ENCODE assay signal across 13 mouse cellular contexts in the genomic region with DNA sequence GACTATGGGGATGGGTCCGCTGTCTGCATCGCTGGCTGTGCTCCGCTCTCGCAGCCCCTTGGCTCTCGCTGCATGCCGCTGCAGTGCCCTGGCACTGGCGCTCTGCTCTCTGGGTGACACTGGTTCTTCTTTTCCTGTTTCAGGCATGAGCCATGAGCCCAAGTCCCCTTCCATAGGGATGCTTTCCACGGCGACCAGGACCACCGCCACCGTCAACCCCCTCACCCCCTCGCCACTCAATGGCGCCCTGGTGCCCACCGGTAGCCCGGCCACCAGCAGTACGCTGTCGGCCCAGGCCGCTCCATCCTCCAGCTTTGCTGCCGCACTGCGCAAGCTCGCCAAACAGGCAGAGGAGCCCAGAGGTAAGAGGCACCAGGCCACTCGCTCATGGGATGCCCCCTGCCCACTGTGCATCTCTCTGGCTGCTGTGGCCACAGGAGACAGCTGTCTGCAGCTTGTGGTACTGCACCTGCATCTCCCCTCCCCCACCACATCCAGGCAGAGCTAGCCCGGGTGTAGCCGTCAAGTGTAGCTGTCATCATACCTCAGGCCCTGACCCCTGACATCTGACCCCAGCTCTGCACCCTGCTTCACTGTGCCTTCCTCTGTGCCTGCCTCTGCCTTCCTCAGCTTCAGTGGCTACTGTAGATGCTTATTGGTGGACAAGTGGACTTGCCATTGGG. TPM values are rescaled to one million over a fixed set of nuclear protein-coding genes. Genes with fewer than 3 reads are reported as not detected.
DNase-seq lines count a peak whose midpoint lies in the region; ATAC-seq and TF ChIP-seq lines count a peak whose summit lies in the region.
"Had no signal": no experiment of that assay in that cellular context is flagged by ENCODE, and none has a peak within 500 bp of the region (broad histone marks: within the 10 kb centered on the region; RNA-seq: fewer than 3 reads in every experiment).

No protein-coding gene starts in this region.

- TF ChIP-seq CTCF in layer of hippocampus, adult 2 months (conservative IDR thresholded peaks at IDR 0.05): 0 out of 2 replicates have a peak, but pooled peaks have one; percentile 11
- TF ChIP-seq CTCF in bone marrow, adult 2 months (IDR thresholded peaks at IDR 0.05; ENCODE audit: control insufficient read depth, insufficient read depth, low read length): 0 out of 2 replicates have a peak, but pooled peaks have one; percentile 13
- TF ChIP-seq CTCF in stomach, postnatal 0 days (IDR thresholded peaks at IDR 0.05; ENCODE audit: low read depth): 0 out of 2 replicates have a peak, but pooled peaks have one; percentile 16

- H3K27ac ChIP-seq in forebrain, embryonic 12.5 days: peak overlapping the region; percentile 59; the same call in 1 of the 2 replicates
- H3K27ac ChIP-seq in forebrain, embryonic 16.5 days (ENCODE audit: low read length): no peak overlapping the region
- peak overlapping the region; percentile 97 for H3K27ac ChIP-seq in layer of hippocampus, adult 2 months
- no peak overlapping the region for H3K27ac ChIP-seq in bone marrow, adult 2 months (ENCODE audit: control insufficient read depth, insufficient read depth, low read depth, low read length, poor library complexity)
- no peak overlapping the region for H3K27ac ChIP-seq in stomach, postnatal 0 days (replicated peaks)
- H3K27ac ChIP-seq: embryonic facial prominence, embryonic 13.5 days had no signal

- no peak for DNase-seq in layer of hippocampus, adult 2 months (ENCODE audit: low spot score in 2 of 2)
- no peak for DNase-seq in layer of hippocampus, adult 11-12 months (ENCODE audit: low spot score)
- DNase-seq in stomach, postnatal 0 days (ENCODE audit: low spot score): no peak
- DNase-seq in frontal cortex, postnatal 36 days (ENCODE audit: low spot score in 2 of 2): no peak
- DNase-seq in ovary, postnatal 36 days (ENCODE audit: low spot score): no peak
- DNase-seq: adrenal gland, postnatal 36 days; cerebellum, adult 8-10 months; kidney, postnatal 10 days; lung, postnatal 36 days had no signal

- TF ChIP-seq POLR2A in bone marrow, adult 2 months (IDR thresholded peaks at IDR 0.05; ENCODE audit: borderline replicate concordance, control insufficient read depth, low read depth, low read length): no peak

- 93% methylated on average over 24 of the region's 24 CpGs for WGBS in forebrain, embryonic 12.5 days
- 85% methylated on average over 24 of the region's 24 CpGs for WGBS in forebrain, embryonic 16.5 days
- 90% methylated on average over 24 of the region's 24 CpGs for WGBS in bone marrow, adult 2 months
- WGBS in stomach, postnatal 0 days: 88% methylated on average over 23 of the region's 24 CpGs

- peaks cover 100% of the 10 kb centered on the region for H3K4me1 ChIP-seq in forebrain, embryonic 12.5 days
- H3K4me1 ChIP-seq in forebrain, embryonic 16.5 days (replicated peaks; ENCODE audit: control insufficient read depth, insufficient read depth, low read length): peaks cover 88% of the 10 kb centered on the region
- peaks cover 2% of the 10 kb centered on the region; the same call in 1 of the 2 replicates for H3K4me1 ChIP-seq in bone marrow, adult 2 months (ENCODE audit: control insufficient read depth, insufficient read depth, low read length)
- no peaks in the 10 kb centered on the region; the same call in 1 of the 2 replicates for H3K4me1 ChIP-seq in stomach, postnatal 0 days (replicated peaks; ENCODE audit: control insufficient read depth, insufficient read depth)

- 0 out of 2 replicates have a peak overlapping the region, but pooled peaks have one; percentile 4 for H3K9ac ChIP-seq in forebrain, embryonic 12.5 days
- H3K9ac ChIP-seq in forebrain, embryonic 16.5 days (replicated peaks; ENCODE audit: low read depth, low read length): no peak overlapping the region
- no peak overlapping the region for H3K9ac ChIP-seq in stomach, postnatal 0 days (ENCODE audit: low read length)
- H3K9ac ChIP-seq: embryonic facial prominence, embryonic 13.5 days had no signal

- 0 out of 2 replicates have a peak, but pooled peaks cover 3% of the 10 kb centered on the region for H3K27me3 ChIP-seq in forebrain, embryonic 12.5 days
- H3K27me3 ChIP-seq in forebrain, embryonic 16.5 days (replicated peaks; ENCODE audit: control insufficient read depth, insufficient read depth, low read length): no peaks in the 10 kb centered on the region
- no peaks in the 10 kb centered on the region for H3K27me3 ChIP-seq in stomach, postnatal 0 days (ENCODE audit: control insufficient read depth, insufficient read depth, low read length)
- H3K27me3 ChIP-seq: embryonic facial prominence, embryonic 13.5 days had no signal

- no peaks in the 10 kb centered on the region for H3K9me3 ChIP-seq in forebrain, embryonic 12.5 days
- H3K9me3 ChIP-seq in forebrain, embryonic 16.5 days (ENCODE audit: control insufficient read depth, low read length): no peaks in the 10 kb centered on the region
- H3K9me3 ChIP-seq in stomach, postnatal 0 days (ENCODE audit: control insufficient read depth, low read length): no peaks in the 10 kb centered on the region
- H3K9me3 ChIP-seq: embryonic facial prominence, embryonic 13.5 days had no signal

- peaks cover 19% of the 10 kb centered on the region for H3K36me3 ChIP-seq in forebrain, embryonic 12.5 days (replicated peaks)
- H3K36me3 ChIP-seq in forebrain, embryonic 16.5 days (ENCODE audit: control insufficient read depth, insufficient read depth): no peaks in the 10 kb centered on the region
- no peaks in the 10 kb centered on the region; the same call in 1 of the 2 replicates for H3K36me3 ChIP-seq in stomach, postnatal 0 days (ENCODE audit: control insufficient read depth, insufficient read depth, low read length)

- ATAC-seq in forebrain, embryonic 12.5 days (ENCODE audit: low FRiP score): no peak
- no peak for ATAC-seq in forebrain, embryonic 16.5 days
- no peak for ATAC-seq in stomach, postnatal 0 days (ENCODE audit: low FRiP score, low TSS enrichment)

- no peak overlapping the region for H3K4me2 ChIP-seq in forebrain, embryonic 12.5 days
- H3K4me2 ChIP-seq in forebrain, embryonic 16.5 days (ENCODE audit: low read length): no peak overlapping the region
- no peak overlapping the region for H3K4me2 ChIP-seq in stomach, postnatal 0 days (replicated peaks; ENCODE audit: low read depth)
- H3K4me2 ChIP-seq: embryonic facial prominence, embryonic 13.5 days had no signal

- H3K4me3 ChIP-seq in forebrain, embryonic 12.5 days (replicated peaks): no peak overlapping the region
- H3K4me3 ChIP-seq in forebrain, embryonic 16.5 days (replicated peaks; ENCODE audit: low read length): no peak overlapping the region
- H3K4me3 ChIP-seq in layer of hippocampus, adult 2 months: no peak overlapping the region
- H3K4me3 ChIP-seq in bone marrow, adult 2 months (replicated peaks; ENCODE audit: control insufficient read depth, low read depth, low read length): no peak overlapping the region
- no peak overlapping the region for H3K4me3 ChIP-seq in stomach, postnatal 0 days (ENCODE audit: low read depth, low read length)
- H3K4me3 ChIP-seq: embryonic facial prominence, embryonic 13.5 days had no signal

- TF ChIP-seq EP300 in stomach, postnatal 0 days (optimal IDR thresholded peaks at IDR 0.05): no peak

RNA-seq across cellular contexts. Expression of a gene that starts 35.5 kb away (rescaled TPM):
- 83.2 and 84.8 TPM in 2 replicates for polyA plus RNA-seq in forebrain, embryonic 12.5 days (2016; fragmentation: Nextera tagmentation; extraction: Ambion mirVana)
- polyA plus RNA-seq in forebrain, embryonic 16.5 days (2015; fragmentation: Nextera tagmentation; extraction: Ambion mirVana): 23.1 and 24.3 TPM in 2 replicates
- 1 to 10 TPM; 5.2 to 6.2 TPM for total RNA-seq in layer of hippocampus, adult 2 months (2021)
- polyA plus RNA-seq in bone marrow, adult 2 months (2011; ENCODE audit: insufficient read depth, insufficient read length, low replicate concordance, missing spikeins): 14.7 and 20.0 TPM in 2 replicates
- polyA plus RNA-seq in stomach, postnatal 0 days (2015; fragmentation: Nextera tagmentation; extraction: Ambion mirVana): 31.0 and 35.5 TPM in 2 replicates

Comparison
In these comparisons a context has a peak if more than half of its experiments do, and no peak if none do; other contexts are left out.
1. H3K27ac ChIP-seq: peak in forebrain, embryonic 12.5 days (single experiment) and layer of hippocampus, adult 2 months (single experiment); none in forebrain, embryonic 16.5 days (single experiment), bone marrow, adult 2 months (single experiment) and stomach, postnatal 0 days (single experiment).
2. Peak in every context shown above with its lines, with median percentiles within 50 percentile points of each other: CTCF ChIP-seq.